Mouse (Mus musculus) right cerebral cortex, adult 18-20 months (tissue): Measurements from ENCODE around the gene Skida1.

ENCODE experiments used
- DNase-seq: peaks from one replicate; pipeline ENCODE4 v3.0.0; 2022; ENCODE audit warnings: mixed read lengths

The Skida1 gene

DNA sequence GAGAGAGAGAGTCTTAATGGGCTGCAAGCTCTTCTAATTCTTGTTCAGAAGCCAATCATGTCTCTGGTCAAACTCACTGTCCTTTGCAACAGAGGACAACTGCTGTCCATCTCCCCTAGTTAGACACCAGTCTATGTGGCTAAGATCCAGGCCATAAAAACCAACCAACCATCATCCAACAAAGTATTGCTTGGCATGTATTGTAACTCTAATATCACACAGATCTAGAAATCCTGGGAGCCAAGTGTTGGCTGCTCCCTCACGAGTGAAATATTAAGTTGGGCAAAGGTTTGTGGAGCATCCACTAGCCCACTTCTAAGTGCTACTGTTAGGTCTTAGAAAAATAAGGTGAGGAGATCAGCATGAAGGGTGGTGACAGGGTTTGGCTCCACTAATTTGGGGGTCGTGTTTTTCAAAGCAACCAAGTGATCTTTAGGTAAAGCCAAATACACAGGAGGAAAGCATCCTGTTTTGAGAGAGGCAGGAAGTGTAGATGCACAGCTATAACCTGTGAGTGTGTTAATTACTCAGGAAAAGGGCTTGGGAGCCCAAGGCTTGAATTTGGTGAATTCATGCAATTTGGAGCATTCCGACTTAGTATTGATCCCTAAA is 10.6 kb downstream of the Skida1 start:
- DNase-seq, result no peak

DNA sequence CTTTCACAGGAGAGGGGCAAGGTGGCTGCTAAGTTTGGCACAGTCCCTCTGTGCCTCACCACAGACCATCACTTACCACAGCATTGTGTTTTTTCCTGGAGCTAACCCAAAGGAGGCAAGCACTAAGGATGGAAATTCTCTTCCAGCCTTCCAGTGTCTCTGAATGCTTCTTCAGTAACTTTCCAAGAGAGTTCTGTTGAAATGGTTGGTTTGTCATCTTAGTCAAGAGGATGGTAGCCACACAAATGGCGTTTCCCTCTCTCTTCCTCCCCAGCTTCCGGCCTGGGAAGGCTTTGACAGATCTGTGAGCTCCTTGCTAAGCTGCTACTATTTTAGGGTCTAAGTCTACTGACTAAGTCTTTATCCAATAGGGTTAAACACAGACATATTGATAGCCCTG is 11.4 kb downstream of the Skida1 start, which contains the start of gene A930004D18Rik:
A930004D18Rik (minus strand) TSS at position 247 of the 400 bp plus-strand sequence.
- DNase-seq, result no peak

DNA sequence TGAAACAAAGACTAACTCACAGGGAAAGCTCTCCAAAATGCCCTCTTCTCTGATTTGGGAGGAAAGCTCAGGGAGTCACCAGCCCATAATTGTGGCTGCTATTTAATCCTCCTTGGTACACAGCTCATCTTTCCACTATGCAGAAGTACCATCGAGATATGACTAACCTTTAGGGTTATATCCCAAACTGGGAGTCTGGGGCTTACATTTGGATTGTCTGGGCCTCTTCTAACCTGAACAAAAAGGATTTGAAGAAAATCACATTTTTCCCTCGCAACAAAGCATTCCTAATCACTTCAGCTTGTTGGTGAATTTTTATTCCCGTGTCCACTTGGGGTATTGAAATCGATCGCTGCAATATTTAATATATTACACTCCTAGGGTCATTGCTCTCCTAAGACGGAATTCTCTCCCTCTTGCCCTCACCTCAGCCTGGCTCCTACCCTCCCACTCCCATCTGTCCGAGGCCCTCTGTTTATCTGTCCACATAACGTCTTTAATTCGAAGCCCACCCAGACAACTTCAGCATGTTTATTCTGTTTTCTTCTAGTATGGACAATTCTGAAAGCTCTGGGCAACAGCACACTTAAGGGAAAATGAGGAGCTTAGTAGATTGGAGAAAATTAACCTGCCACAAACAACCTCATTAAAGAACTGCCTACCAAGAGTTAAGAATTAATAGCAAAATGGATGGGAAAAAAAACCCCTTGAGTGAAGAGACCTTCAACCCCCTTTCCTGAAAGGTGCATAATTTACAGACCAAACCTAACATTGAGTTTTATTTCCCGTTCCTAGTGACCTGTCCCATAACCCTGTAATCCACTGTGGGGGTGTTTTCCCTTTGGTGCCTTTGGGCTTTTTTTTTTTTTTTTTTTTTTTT is 14.2 kb downstream of the Skida1 start:
- no peak for DNase-seq

DNA sequence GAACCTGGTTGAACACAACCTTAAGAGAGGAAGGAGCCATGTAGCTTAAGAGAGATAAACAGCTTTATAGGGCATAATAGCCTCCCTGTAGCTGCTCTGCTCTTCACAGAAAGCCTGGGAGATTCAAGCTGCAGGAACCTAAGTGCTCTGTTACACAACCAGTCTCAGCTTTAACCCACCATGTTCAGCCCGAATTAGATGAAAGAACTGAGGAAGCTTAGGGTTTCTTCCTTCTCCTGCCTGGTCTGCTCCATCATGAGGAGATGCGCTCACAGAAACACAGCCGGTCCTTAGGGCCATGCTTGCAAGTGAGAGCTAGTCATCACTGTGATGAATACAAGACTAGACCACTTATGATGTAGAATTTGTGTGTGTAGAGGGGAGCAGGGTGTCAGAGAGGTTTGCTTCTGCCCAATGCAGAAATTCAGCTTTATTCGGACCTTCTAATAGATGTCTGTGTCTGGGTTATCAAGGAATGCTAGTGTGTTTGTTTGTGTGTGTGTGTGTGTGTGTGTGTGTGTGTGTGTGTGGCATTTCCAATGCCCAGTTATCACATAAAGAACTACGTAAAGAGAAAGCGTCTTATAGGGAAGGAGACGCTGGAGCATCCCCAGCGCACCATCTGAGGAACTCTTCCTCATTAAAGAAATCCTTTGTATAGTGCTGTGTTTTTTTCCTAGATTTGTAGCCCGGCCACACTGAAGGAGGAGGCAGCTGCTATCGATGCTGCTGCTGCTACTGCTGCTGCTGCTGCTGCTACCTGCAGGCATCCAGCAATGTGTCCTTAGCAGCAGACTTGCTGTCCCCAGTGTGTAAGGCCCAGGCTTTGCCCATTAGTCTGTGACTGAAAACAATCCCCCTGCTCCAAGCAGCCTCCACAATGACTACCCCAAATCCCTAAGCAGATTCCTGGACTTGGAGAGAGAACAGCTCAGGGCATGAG is 15.4 kb downstream of the Skida1 start:
- no peak for DNase-seq

DNA sequence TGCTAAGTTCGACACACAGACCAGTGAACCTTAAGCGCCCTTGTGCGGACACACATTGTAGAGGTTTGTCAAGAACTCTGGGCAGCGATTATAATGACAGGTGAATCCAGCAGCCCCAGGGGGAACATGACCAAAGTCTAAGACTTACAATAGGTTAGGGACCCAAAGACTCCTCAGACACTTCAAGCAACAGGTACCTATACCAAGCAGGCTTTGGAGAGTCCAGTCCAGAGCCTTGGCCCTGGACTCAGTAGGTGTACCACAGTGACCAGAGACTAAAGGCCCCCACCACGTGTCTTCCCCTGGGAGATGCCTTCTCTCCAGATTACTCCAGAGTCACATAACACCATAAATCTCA is 16.3 kb downstream of the Skida1 start:
- DNase-seq, result no peak

DNA sequence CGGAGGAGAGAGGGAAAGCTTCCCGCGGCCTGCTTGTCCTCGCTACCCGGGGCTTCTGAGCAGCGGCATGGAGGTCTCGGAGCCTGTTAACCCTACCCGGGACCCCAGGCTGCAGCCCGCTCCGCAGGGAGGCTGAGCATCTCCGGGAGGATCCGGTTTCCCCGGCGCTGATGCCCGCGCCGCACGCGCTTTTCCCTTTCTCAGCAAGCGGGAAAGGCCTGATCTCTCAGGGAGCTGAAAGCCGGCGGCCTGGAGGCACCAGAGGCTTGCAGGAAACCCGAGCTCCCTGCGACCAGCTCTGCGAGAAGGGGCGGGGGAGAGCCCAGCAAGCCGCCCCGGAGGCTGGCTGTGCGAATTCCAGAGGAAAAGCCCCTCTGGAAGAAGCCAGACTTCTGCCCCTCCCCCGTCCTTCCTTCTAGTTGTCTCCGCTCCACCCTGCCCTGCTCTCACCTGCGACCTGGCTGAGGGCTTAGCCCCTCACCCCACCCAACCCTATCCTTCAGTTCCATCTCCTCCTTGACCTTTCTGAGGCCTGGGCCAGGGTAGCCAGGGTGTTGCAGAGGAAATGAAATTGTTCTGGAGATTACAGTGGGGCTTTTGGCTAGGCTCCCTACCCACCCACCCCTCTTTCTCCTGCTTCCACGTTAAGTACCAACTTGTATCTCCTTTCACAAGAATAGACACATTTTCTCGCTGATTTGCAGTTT is 16.9 kb downstream of the Skida1 start:
- no peak for DNase-seq

DNA sequence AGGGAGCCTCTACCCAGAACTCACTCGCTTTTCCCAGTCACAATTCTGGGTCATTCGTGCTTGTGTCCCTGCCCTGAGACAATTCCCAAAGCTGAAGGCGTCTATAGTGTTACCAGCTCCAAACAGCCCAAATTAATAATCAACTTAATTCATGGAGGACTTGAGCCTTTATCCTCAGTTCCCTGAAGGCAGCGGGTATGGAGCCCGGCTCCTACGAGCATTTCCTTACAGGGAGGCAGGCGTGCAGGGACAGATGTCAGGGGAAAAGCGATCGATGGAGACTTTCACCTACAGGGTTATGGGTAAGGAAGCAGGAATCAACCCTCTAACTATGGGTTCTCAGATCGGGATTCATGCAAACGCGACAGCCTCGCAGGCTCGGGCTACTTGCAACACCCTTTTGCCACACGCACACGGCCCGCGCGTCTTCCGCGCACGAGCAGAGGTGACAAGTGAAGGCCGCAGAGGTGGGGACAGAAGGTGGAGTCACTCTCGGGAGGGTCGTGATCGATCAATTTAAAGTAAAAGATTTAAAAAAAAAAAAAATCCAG is 17.5 kb downstream of the Skida1 start:
- DNase-seq, result no peak

DNA sequence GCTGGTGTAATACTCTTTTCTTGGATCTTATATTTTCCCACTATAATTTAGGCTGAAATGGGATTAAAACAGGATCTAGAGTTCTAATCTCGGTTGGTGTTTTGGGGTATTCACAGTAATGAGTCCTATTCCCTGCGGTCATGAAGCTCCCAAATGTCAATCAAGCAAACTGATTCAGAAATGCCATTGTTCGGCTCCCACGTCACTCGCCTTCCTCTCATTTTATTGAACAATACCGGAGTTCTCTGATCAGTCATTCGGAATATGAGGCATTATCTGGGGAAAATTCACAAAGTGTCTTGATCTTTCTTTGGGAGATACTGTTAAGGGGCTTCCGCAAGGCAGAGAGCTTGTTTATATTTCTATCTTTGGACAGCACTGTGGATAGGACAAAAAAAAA is 18.3 kb downstream of the Skida1 start:
- DNase-seq, result no peak

DNA sequence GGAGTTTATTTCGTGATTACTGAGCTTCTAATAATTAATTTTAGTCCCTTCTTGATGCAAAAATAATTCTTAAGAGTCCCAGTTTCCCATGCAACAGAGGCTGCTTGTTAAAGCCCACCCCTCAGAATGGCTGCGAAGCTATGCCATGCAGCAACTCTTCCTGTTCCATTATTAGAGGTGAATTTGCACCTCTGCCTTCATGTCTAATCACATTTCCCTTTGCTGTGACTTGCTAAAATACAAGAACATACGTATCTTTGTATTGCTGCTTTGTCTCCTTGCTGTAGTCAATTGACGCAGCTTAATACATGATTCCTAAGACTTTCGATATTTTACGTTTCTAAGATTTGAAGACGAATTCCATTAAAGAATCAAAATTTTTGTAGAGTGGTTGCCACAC is 19.2 kb downstream of the Skida1 start:
- no peak for DNase-seq

DNA sequence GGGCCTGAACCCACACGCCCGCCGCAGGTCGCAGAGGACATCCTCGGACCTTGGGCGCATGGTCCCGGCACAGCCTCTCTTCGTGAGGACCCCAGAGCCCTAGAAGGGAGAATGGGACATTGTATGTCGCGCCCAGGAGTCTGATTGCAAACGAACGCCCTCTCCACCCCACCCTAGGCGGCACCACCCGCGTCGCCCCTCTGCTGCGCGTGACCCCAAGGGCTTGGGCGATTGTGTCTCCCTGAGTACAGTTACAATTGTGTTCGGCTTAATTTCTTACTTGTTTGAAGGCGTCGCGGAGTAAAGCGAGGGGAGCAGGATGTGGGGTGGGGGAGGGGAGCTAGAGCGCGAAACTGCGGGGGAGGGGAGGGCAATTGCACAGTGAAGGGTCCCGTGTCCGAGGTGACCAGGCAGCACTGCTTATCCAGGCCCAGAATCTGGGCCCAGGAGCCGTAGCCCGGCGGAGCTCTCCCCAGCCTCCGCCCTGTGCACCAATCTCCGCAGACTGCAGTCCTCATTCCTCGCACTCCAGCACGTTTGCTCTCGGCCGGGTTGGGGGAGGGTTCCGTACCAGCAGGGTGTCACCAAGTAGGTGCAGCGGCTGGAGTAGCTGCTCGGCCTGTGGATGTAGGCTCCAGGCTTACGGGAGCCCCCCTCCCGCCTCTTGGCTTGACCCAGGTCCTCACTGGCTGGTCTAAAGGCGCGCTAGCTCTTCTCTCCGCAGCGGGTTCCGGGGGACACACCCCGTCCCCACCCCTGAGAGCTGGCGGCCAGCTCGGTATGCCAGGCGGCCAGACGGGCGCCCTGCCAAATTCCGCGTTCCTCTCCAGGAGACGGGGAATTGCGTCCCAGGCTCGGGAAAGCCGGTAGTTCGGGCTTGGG is 20.5 kb downstream of the Skida1 start:
- DNase-seq, result peak; percentile 86

DNA sequence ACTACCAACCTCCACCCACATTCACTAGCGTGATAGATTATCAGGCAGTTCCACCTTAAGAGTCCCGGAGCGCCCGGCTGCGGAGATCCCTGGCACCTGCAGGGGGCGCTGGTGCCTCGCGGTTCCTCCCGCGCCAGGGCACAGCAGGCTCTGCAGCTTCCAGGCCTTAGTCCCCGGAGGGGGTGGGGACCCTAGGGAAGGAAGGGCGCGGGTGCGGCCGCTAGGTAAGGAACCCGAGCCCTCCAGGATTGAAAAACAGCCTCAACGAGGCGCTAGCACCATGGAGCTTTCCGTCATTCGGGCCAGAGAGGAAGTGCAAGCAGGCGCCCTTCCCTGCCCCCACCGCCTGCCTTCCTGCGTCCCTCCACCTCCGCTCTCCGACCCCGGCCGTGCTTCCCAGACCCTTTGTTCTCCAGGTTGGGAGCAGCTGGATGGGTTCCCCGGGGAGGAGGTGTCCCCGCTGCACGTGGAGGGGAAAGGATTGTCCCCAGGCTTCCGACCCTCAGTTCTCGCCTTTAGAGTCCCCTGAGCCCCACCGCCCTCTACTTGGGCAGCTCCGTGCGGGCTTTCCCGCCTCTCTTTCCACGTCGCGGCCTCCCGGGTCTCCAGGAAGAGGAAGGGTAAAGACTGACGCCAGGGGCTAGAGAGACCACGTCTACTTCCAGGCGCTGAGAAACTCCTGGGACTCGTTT is 21.3 kb downstream of the Skida1 start:
- peak; percentile 93 for DNase-seq

DNA sequence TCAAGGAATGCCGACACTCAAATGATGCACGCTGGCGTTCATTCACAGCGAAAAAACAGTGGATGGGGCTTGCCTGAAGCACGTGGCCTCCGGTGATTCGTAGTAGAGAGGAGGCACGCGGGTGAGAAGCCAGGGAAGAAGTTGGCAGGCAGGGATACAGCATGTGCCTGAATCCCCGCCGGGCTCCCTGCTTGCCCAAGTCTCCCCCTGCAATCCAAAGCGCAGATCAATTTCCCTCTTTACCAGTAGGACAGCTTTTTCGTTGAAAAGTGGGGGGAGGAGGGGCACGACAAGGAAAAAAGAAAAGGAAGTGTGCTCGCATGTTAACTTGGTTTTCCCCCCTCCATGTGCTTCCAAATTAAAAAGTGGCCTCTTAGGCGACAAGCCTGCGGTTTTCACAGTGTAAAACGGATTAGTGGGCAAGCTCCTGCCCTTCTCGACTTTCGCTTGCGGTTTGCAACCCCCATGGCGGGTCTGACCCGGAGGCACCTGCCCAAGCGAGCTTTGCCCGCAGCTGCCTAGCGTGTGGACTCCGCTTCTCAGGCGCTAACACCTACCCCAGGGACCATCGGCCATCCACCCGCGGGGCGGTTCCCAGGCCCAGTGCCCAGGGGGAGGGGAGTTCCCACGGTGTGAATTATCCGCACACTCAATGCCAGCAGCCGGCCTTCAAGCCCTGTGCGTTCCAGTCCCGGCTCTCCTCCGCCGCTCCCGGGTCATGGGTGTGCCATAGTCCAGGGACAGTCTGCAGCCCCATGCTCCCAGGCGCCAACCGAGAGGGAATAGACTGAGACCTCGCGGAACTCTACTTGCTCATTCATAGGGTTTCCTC is 22.5 kb downstream of the Skida1 start:
- DNase-seq, result peak; percentile 43

DNA sequence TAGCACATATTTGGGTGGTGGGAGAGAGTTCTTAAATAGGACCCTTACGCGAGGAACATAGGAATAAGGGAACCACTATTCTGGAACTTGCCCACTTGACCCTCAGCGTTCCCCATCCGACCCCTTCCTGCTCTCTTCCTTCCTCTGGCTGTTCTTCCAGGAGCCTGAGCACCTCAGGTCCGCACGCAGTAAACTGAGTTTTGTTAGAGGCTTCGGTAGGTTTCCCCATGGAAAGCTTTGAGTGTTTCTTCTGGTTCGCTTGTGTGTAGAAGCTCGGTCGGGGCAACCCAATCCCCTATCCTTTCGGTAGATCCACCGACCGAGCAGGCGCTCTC is 23.1 kb downstream of the Skida1 start:
- DNase-seq, result no peak

DNA sequence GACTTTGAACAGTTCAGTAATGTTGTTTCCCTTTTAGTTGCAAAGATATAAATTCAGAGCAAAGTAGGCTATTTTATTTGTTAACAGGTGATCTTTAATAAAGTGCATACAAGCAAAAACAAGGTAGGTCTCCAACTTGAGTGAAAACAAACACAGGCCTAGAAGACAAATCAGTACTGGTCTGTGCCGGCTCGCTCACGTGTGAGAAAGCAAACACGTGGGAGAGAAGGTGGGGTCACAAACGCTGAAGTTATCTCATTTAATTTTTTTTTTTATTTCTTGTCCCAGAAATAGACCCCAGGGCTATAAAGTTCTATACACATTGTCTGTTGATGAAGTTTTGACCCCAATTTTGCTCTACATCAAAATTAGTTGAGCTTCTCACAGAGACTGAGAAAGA is 23.7 kb downstream of the Skida1 start:
- DNase-seq, result no peak

DNA sequence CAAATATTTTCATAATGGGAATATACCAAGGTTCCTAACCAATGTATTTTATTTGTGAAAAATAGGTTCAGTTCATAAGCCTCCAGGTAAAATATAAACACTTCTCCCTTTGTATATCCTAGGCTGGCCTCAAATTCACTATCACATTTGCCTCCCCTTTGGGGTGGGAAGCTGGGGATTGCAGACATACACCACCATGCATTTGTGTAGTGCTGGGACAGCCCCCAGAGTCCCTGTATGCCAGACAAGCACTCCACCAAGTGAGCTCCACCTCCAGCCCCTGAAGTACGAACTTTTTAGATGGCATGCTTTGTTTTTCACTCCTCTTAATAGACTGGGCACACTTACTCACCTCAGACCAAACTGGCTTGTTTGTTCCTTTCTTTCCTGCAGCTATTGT is 26.0 kb downstream of the Skida1 start:
- no peak for DNase-seq

DNA sequence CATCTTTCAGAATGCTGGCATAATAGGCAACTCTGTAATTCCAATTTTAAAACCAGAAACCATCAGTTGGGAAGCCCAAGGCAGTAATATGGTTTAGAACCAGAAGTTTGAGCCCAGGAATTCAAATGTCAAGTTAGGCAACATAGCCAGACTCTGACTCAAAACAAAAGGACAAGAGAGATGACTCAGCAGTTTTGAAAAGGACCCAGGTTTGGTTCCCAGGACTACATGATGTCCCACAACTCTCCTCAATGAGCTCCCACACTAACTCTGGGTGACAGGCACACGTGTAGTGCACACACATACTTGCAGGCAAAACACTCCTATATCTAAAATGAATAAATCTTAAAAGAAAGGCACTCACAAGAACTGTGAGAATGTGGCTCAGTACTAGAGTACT is 29.7 kb downstream of the Skida1 start:
- no peak for DNase-seq

DNA sequence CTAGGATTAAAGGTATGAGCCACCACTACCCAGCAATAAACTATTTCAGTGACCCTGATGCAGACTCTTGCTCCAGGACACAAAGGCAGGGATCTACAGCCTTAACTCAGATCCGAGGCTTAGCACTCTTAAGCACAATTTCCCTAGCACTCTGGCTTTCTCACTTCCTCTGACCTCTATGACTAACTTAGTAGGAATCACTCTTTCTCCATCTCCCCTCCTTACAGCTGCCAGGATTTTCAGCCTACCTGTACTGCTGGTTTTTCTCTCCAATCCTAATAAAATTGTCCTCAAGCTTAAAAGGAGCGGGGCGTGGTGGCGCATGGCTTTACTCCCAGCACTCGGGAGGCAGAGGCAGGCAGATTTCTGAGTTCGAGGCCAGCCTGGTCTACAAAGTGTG is 31.5 kb downstream of the Skida1 start:
- no peak for DNase-seq

DNA sequence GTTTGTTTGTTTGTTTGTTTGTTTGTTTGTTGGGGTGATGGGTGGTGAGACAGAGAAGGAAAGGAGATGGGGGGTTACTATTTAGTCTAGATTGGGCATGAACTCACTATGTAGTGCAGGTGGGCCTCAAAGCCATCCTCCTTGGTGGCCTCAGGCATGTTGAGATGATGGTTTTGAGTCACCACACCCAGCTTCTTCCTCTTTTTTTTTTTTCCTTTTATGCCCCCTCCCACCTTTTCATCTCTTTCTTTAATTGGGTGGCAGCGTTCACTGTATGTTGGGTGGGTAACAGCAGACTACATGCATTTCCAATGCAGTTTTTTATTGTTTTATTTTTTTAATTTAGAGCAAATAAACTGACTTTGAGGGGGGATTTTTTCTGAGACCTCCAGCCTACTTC is 32.2 kb downstream of the Skida1 start:
- DNase-seq, result no peak

DNA sequence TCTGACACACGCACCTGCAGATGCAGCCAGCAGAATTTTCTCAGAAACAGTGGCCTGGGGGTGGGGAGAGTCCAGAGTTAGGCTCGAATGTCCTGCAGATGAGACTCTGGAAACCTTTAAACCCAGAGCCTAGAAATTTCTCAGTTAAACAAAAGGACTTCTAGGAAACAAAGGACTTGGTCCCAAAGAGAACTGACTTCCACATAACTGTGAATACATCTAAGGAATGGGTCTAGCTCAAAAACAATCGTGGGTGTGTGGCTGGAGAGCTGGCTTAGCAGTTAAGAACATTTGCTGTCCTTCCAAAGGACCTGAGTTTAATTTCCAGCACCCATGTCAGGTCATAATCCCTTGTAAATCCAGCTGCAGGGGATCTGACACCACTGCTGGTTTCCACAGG is 33.3 kb downstream of the Skida1 start:
- no peak for DNase-seq

DNA sequence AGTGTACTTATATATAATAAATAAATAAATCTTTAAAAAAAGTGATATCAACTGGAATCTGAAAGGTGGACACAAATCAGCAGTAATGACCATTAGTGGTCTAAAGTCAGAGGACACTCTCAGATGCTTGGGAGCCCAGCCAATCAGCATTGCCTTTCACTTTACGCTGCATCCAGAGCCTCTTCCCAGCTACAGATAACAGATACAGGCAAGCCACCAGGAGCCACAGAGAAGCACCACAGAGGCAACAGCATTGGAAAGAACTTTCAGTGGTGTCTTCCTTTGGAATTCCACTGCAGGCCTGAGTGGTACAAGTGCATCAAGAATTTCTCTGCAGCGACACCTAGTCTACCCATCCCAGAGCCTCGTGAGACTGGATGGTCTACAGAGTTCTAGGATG is 36.0 kb downstream of the Skida1 start:
- no peak for DNase-seq
